Mouse (Mus musculus) frontal cortex, adult 2 months (tissue): Measurements from ENCODE around the gene Tmem63c. TPM values are rescaled to one million over a fixed set of nuclear protein-coding genes. Genes with fewer than 3 reads are reported as not detected.

Experiments used
- DNase-seq, 2 experiments: peaks; one replicate each; pipeline ENCODE4 v3.0.0; 2022; ENCODE audit warnings: low spot score in 1 of 2; ENCODE audit errors: extremely low spot score in 1 of 2
- polyA plus RNA-seq: library from polyadenylated mRNA; depleted of rRNA; stranded (reverse); fragments of >200 nt; gene quantifications from 2 replicates; pipeline ENCODE4 v1.2.3, GENCODE M21; 2012

The Tmem63c gene
- polyA plus RNA-seq, 1 experiment, result 31.8 TPM

GRCm38 (mm10) chr12:87044711-87045110, 23.6 kb downstream of the Tmem63c start:
- peak; percentile 45 to 71 for DNase-seq

GRCm38 (mm10) chr12:87047536-87047935, 26.4 kb downstream of the Tmem63c start:
- no peak for DNase-seq

- peak; percentile 71 to 98 for DNase-seq
These were observed 31.7 kb downstream of the Tmem63c start for GRCm38 (mm10) chr12:87052661-87053321.

GRCm38 (mm10) chr12:87054873-87055272, 33.7 kb downstream of the Tmem63c start:
- DNase-seq, result no peak

- DNase-seq, result no peak
These were observed 35.9 kb downstream of the Tmem63c start for GRCm38 (mm10) chr12:87057066-87057465.

DNA sequence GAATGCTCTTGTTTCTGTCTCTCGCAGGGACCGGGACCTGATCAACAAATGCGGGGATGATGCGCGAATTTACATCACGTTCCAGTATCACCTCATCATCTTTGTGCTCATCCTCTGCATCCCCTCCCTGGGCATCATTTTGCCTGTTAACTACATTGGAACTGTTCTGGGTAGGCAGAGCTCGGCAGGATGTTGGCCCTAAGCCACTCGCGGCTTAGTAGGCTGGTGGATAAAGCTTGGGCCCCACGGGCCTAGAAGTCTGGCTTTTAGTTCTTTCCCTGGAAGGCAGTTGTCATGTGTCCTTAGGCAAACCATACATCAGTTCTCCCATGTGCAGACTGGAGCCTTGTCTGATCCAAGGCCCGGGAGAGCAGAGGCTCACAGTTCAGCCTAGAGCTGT, 44.3 kb downstream of the Tmem63c start:
- DNase-seq, result no peak

DNA sequence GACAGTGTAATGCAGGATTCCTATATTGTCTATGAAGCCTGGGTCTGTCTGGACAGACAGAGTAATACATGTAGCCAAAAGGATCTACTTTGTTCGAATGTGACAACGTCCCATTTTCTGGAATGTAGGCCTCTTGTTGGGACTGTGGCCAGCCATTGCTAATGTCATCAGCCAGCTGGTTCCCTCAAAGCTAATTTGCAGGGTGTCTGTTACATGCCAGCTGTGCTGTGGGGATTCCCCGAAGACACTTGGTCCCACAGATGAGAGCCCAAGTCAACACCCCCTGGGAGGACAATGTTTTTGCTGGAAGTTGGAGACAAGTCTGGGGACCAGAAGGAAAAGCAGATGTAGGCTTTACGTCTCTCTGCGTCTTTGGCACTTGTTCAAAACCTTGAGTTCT, 45.3 kb downstream of the Tmem63c start:
- no peak for DNase-seq

DNA sequence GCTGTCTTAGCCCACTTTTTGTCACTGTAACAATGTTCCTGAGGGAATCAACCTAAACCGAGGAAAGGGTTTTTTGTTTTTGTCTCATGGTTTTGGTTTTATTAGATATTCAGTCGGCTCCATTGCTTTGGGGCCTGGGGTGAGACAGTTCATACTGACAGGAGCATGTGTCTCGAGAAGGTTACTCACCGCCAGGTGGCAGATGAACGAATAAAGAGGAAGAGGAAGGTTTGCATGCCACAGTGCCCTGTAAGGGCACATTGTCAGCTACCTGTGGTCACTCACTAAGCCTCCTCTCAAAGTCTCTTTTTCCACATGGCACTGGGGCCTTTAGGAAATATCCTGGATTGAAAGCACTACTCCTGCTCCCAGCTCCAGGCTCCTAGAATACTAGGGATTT, 49.4 kb downstream of the Tmem63c start:
- no peak for DNase-seq

DNA sequence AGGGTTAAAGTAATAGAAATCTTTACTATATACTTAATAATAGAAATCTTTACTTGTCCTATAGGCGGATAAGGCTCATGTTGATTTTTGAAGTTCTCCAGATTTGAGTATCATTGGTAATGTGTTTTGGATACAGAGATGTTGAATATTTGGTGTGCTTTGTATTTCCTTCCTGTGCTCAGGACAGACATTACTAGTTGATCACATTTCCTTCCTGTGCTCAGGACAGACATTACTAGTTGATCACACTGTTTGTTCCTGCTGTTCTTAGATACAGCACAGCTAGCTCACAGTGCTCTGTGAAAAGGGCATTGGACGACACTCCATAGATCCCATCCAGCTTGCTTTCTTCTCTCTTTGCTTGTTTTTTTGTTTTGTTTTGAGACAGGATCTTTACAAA, 55.5 kb downstream of the Tmem63c start:
- no peak for DNase-seq

GRCm38 (mm10) chr12:87082797-87083196, 61.7 kb downstream of the Tmem63c start:
- no peak for DNase-seq

GRCm38 (mm10) chr12:87087236-87087635, 66.1 kb downstream of the Tmem63c start:
- DNase-seq, result no peak

DNA sequence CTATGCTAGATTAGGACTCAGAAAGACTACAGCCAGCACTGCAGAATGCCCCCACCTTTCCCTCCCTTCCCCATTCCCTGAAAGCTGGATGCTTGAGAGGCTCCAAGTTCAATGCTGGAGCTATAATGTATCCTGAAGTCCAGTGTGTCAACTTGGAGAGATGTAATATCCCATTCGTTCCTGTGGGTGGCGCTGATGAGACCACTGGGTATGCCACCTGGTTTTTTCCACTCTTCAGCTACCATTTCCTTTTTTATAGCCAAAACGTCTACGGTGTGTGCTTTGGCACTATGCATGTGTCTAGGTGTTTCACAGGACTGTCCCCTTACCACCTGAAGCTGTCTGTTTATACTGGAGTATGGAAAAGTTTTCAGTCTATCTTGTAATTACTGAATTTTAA, 67.2 kb downstream of the Tmem63c start:
- DNase-seq, result peak in 1 of 2 experiments; percentile 39

DNA sequence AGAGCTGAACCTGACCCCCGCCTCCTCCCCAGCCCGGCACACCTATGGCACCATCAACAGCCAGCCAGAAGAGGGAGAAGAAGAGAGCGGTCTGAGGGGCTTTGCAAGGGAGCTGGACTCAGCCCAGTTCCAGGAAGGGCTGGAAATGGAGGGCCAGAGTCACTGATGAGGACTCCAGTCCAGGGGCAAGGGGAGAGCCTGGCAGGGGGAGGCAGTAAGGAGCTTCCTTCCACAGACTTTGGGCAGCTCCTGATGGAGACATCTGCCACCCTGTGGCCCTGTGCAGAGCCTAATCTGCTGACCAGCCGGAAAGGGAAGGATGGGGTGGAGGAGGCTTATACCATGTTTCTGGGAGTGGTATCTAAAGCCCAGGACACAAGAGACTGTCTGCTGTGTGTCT, 68.1 kb downstream of the Tmem63c start:
- no peak for DNase-seq

GRCm38 (mm10) chr12:87089701-87090100, 68.6 kb downstream of the Tmem63c start:
- no peak for DNase-seq

GRCm38 (mm10) chr12:87091916-87092315, 70.8 kb downstream of the Tmem63c start:
- DNase-seq, result no peak

GRCm38 (mm10) chr12:87093249-87093648, 72.1 kb downstream of the Tmem63c start:
- DNase-seq, result peak in 1 of 2 experiments; percentile 22

- peak in 1 of 2 experiments; percentile 36 for DNase-seq
These were observed 72.5 kb downstream of the Tmem63c start for GRCm38 (mm10) chr12:87093671-87094070.

DNA sequence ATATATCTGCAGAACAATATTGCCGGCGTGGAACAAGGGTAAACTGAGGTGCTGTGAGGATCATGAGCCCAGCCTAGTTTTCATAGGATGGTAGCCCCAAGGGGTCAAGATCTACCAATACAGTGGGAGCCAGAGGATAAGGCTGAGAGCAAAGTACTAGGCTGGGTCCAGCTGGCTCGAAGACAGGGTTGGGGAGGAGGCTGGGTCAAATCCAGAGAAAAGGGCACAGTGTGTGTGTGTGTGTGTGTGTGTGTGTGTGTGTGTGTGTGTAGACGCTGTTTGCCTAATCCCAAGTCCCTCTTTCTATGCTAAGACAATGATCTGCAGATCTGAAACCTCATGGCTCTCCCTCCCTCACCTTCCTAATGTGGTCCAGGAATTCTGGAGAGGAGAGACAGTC, 79.2 kb downstream of the Tmem63c start:
- DNase-seq, result no peak

- no peak for DNase-seq
These were observed 81.1 kb downstream of the Tmem63c start, which contains the start of gene Ngb for GRCm38 (mm10) chr12:87102165-87102631. TSS of gene Ngb (minus strand) at chr12:87102539.

GRCm38 (mm10) chr12:87103471-87103870, 82.3 kb downstream of the Tmem63c start:
- no peak for DNase-seq

DNA sequence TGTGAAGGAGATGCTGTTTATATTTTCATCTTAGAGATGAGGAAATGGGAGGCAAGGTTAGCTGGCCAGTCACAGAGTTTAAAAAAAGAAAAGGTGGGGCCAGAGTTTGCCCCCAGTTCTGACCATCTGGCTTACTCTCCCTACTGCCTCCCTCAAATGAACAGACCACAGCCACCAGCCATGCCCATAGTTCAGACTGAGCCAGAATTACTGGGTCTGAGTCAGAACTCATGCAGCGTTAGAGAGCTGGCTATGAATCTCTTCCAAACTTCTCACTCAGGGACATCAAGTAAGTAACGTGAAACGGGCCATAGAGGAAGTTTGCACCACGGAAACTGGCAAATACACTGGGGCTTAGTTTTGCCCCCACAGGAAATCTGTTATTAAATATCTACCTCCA, 83.7 kb downstream of the Tmem63c start:
- no peak for DNase-seq

- DNase-seq, result no peak
These were observed 86.3 kb downstream of the Tmem63c start for GRCm38 (mm10) chr12:87107357-87107977.
